17 mouse cellular contexts compared by ENCODE assay signal in genomic region chr9:45399434-45399833, GRCm38 (mm10). TPM values are rescaled to one million over a fixed set of nuclear protein-coding genes. Genes with fewer than 3 reads are reported as not detected.
DNase-seq lines count a peak whose midpoint lies in the region; ATAC-seq and TF ChIP-seq lines count a peak whose summit lies in the region.
"Had no signal": no experiment of that assay in that cellular context is flagged by ENCODE, and none has a peak within 500 bp of the region (broad histone marks: within the 10 kb centered on the region; RNA-seq: fewer than 3 reads in every experiment).

Gene Fxyd2 (plus strand): TSS chr9:45399669.

- H3K4me3 ChIP-seq in kidney, adult 2 months (ENCODE audit: insufficient read depth, low read depth, low read length) = peak within 1 kb of the TSS; percentile 42
- no peak within 1 kb of the TSS for H3K4me3 ChIP-seq in liver, embryonic 12.5 days
- H3K4me3 ChIP-seq: liver, embryonic 13.5 days; megakaryocyte, embryonic 14.5 days; myocyte had no signal

- no peaks in the 10 kb centered on the region for H3K27me3 ChIP-seq in kidney, adult 2 months (replicated peaks; ENCODE audit: control insufficient read depth, insufficient read depth, low read length)
- peaks cover 48% of the 10 kb centered on the region for H3K27me3 ChIP-seq in liver, embryonic 12.5 days (replicated peaks)

- peak; percentile 62 for DNase-seq in kidney, adult 18-20 months
- DNase-seq in kidney, postnatal 10 days = no peak
- no peak for DNase-seq in thymus, postnatal 0 days (ENCODE audit: low spot score)
- DNase-seq in thymus, postnatal 4 days = no peak
- peak; percentile 77 for DNase-seq in kidney, adult 2 months
- peak; percentile 43 to 75 for DNase-seq in kidney, postnatal 36 days
- DNase-seq: adrenal gland, postnatal 25 days; cerebellum, postnatal 25 days; gastrocnemius, postnatal 36 days; left cerebral cortex, postnatal 4 days; liver, embryonic 13.5 days had no signal

- 72% methylated on average over 4 of the region's 4 CpGs for WGBS in kidney, adult 2 months
- WGBS in liver, embryonic 12.5 days (ENCODE audit: insufficient replicate concordance) = 61% methylated on average over 4 of the region's 4 CpGs

- no peak within 1 kb of the TSS for H3K4me2 ChIP-seq in liver, embryonic 12.5 days
- H3K4me2 ChIP-seq: heart, embryonic 11.5 days; liver, embryonic 13.5 days had no signal

- TF ChIP-seq CTCF in kidney, adult 2 months (conservative IDR thresholded peaks at IDR 0.05; ENCODE audit: insufficient read depth, insufficient read length, low read depth, low read length) = no peak

- H3K4me1 ChIP-seq in kidney, adult 2 months (ENCODE audit: control insufficient read depth, insufficient read depth, low read length) = peaks cover 18% of the 10 kb centered on the region
- no peaks in the 10 kb centered on the region for H3K4me1 ChIP-seq in liver, embryonic 12.5 days
- H3K4me1 ChIP-seq: liver, embryonic 13.5 days had no signal

- no peak for ATAC-seq in liver, embryonic 12.5 days
- ATAC-seq: CD4-positive, CD25-positive, alpha-beta regulatory T cell, adult 4 months; intestine, embryonic 16.5 days had no signal

- H3K27ac ChIP-seq in kidney, adult 2 months (ENCODE audit: insufficient read depth, low read depth, low read length) = peak within 1 kb of the TSS; percentile 83
- H3K27ac ChIP-seq in liver, embryonic 12.5 days = no peak within 1 kb of the TSS
- H3K27ac ChIP-seq: liver, embryonic 13.5 days had no signal

- H3K9me3 ChIP-seq in liver, embryonic 12.5 days (replicated peaks) = no peaks in the 10 kb centered on the region
- H3K9me3 ChIP-seq: liver, embryonic 13.5 days; megakaryocyte, embryonic 14.5 days had no signal

- no peaks in the 10 kb centered on the region for H3K36me3 ChIP-seq in kidney, adult 2 months (ENCODE audit: control insufficient read depth, insufficient read depth, low read length)
- H3K36me3 ChIP-seq in liver, embryonic 12.5 days = no peaks in the 10 kb centered on the region
- H3K36me3 ChIP-seq: liver, embryonic 13.5 days had no signal

- no peak within 1 kb of the TSS for H3K9ac ChIP-seq in liver, embryonic 12.5 days
- H3K9ac ChIP-seq: liver, embryonic 13.5 days had no signal

- peak; percentile 60 for TF ChIP-seq POLR2A in kidney, adult 2 months (IDR thresholded peaks at IDR 0.05; ENCODE audit: low read depth, low read length)

RNA-seq across cellular contexts. Expression of gene Fxyd2, which starts in this region (rescaled TPM):
- polyA plus RNA-seq in thymus, postnatal 0 days (2015; fragmentation: Nextera tagmentation; extraction: Ambion mirVana) = 103 and 108 TPM in 2 replicates
- 8,481 and 8,923 TPM in 2 replicates for polyA plus RNA-seq in kidney, adult 2 months (2012; rRNA removed)
- polyA plus RNA-seq in liver, embryonic 12.5 days (2016; fragmentation: Nextera tagmentation; extraction: Ambion mirVana) = 1.2 and 1.5 TPM in 2 replicates
- polyA plus RNA-seq: CD4-positive, CD25-positive, alpha-beta regulatory T cell, adult 4 months had no signal

Comparison
In these comparisons a context has a peak if more than half of its experiments do, and no peak if none do; other contexts are left out.
1. RNA of gene Fxyd2 (polyA plus RNA-seq): 8,481 to 8,923 TPM in kidney, adult 2 months; 103 to 108 TPM in thymus, postnatal 0 days and 1.2 to 1.5 TPM in liver, embryonic 12.5 days; every median in the first group is over 10 times any median in the second.
2. DNase-seq: peak in kidney, adult 18-20 months (single experiment), kidney, adult 2 months (single experiment) and kidney, postnatal 36 days (2 of 2); none in kidney, postnatal 10 days (single experiment), thymus, postnatal 0 days (single experiment) and thymus, postnatal 4 days (single experiment).